Mouse (Mus musculus) cortical plate, adult 2 months (tissue): ENCODE results near the gene Dcst1. TPM values are rescaled to one million over a fixed set of nuclear protein-coding genes. Genes with fewer than 3 reads are reported as not detected.

ENCODE experiments used
- H3K27ac ChIP-seq: fragments of 200-500 bp; 2 replicates; pipeline ENCODE4 v1.5.1; 2012; ENCODE audit warnings: low read length, control low read depth, inconsistent platforms; ENCODE audit not compliant: insufficient read depth
- H3K4me1 ChIP-seq: fragments of 200-500 bp; 2 replicates; pipeline ENCODE4 v1.6.1; 2011; ENCODE audit warnings: low read length; ENCODE audit not compliant: control insufficient read depth, insufficient read depth
- H3K4me3 ChIP-seq: fragments of 200-500 bp; 2 replicates; pipeline ENCODE4 v1.5.1; 2011; ENCODE audit warnings: mild to moderate bottlenecking, low read length, control low read depth; ENCODE audit not compliant: insufficient read depth
- CTCF ChIP-seq: fragments of 200-500 bp; IDR thresholded peaks from 2 replicates; pipeline ENCODE4 v1.5.1; 2011; ENCODE audit warnings: mild to moderate bottlenecking, control low read depth, low read length; ENCODE audit not compliant: insufficient read depth; ENCODE audit errors: extremely low read depth
- POLR2A ChIP-seq: fragments of 200-500 bp; IDR thresholded peaks from 2 replicates; pipeline ENCODE4 v1.6.1; 2011; ENCODE audit warnings: mild to moderate bottlenecking, low read length, control low read depth; ENCODE audit not compliant: insufficient read depth; ENCODE audit errors: extremely low read depth
- polyA plus RNA-seq: library from polyadenylated mRNA; depleted of rRNA; stranded (reverse); fragments of >200 nt; gene quantifications from 2 replicates; pipeline ENCODE4 v1.2.3, GENCODE M21; 2012

Gene Dcst1
- polyA plus RNA-seq, 1 experiment, result not detected

- TF ChIP-seq POLR2A, result no peak
- TF ChIP-seq CTCF, result peak; percentile 94
- H3K4me1 ChIP-seq, result peaks cover 8% of the 10 kb centered on the region
- no peak overlapping the region for H3K4me3 ChIP-seq
- H3K27ac ChIP-seq, result no peak overlapping the region
Observed at GRCm38 (mm10) chr3:89316833-89317232, 48.2 kb downstream of the Dcst1 start.

GRCm38 (mm10) chr3:89315930-89316831, 48.9 kb downstream of the Dcst1 start:
- Histone ChIP-seq H3K4me3 (no peak overlapping the region), H3K4me1 (peaks cover 8% of the 10 kb centered on the region)

GRCm38 (mm10) chr3:89315195-89315929, 49.7 kb downstream of the Dcst1 start:
- no peak for TF ChIP-seq POLR2A
- TF ChIP-seq CTCF, result peak; percentile 78
- Histone ChIP-seq H3K4me1 (peaks cover 8% of the 10 kb centered on the region), H3K27ac (peak overlapping the region; percentile 68), H3K4me3 (peak overlapping the region; percentile 11; the same call in 1 of the 2 replicates)

More at GRCm38 (mm10) chr3:89315930-89316831, 48.9 kb downstream of the Dcst1 start:
- no peak overlapping the region for H3K27ac ChIP-seq
- TF ChIP-seq POLR2A (no peak), CTCF (no peak)

- Histone ChIP-seq H3K4me1 (peaks cover 8% of the 10 kb centered on the region), H3K4me3 (no peak overlapping the region), H3K27ac (peak overlapping the region; percentile 68)
- TF ChIP-seq CTCF (no peak), POLR2A (no peak)
Observed at GRCm38 (mm10) chr3:89314791-89315190, 50.3 kb downstream of the Dcst1 start.

GRCm38 (mm10) chr3:89314340-89314739, 50.7 kb downstream of the Dcst1 start:
- Histone ChIP-seq H3K4me3 (no peak overlapping the region), H3K27ac (0 out of 2 replicates have a peak overlapping the region, but pooled peaks have one; percentile 13), H3K4me1 (peaks cover 8% of the 10 kb centered on the region)
- TF ChIP-seq CTCF, result no peak
- no peak for TF ChIP-seq POLR2A

GRCm38 (mm10) chr3:89308089-89308488, 57.0 kb downstream of the Dcst1 start:
- Histone ChIP-seq H3K4me3 (no peak overlapping the region), H3K27ac (no peak overlapping the region), H3K4me1 (no peaks in the 10 kb centered on the region)
- TF ChIP-seq POLR2A (no peak), CTCF (peak; percentile 85)

- TF ChIP-seq POLR2A (no peak), CTCF (no peak)
- Histone ChIP-seq H3K4me3 (no peak overlapping the region), H3K4me1 (no peaks in the 10 kb centered on the region), H3K27ac (no peak overlapping the region)
Observed at GRCm38 (mm10) chr3:89305551-89306325, 59.3 kb downstream of the Dcst1 start.

- Histone ChIP-seq H3K27ac (no peak overlapping the region), H3K4me1 (no peaks in the 10 kb centered on the region), H3K4me3 (no peak overlapping the region)
- TF ChIP-seq CTCF (no peak), POLR2A (no peak)
Observed at GRCm38 (mm10) chr3:89305105-89305504, 59.9 kb downstream of the Dcst1 start.

GRCm38 (mm10) chr3:89304440-89304839, 60.6 kb downstream of the Dcst1 start:
- Histone ChIP-seq H3K27ac (no peak overlapping the region), H3K4me3 (no peak overlapping the region), H3K4me1 (no peaks in the 10 kb centered on the region)
- TF ChIP-seq CTCF (no peak), POLR2A (no peak)
